17 mouse cellular contexts compared by ENCODE assay signal in the genomic region with DNA sequence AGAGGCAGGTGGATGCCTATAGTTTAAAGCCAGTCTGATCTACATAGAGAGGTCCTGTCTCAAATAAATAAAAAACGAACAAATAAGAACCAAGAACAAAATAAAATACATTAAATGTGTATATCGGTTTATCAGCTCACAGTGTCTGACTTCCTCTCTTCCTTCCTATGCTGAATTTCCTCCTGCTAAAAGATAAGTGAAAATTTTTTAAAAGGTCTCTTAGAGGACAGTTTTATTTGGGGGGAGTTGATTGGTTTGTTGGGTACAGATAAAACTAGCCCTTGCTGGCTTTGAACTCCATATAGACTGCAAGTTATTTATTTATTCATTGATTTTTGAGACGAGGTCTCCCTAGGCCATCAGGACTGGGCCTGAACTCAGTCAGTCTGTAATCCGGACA. TPM values are rescaled to one million over a fixed set of nuclear protein-coding genes. Genes with fewer than 3 reads are reported as not detected.
A peak's percentile ranks its signal among the peaks of the same experiment; 100 is the strongest.
DNase-seq lines count a peak whose midpoint lies in the region; ATAC-seq and TF ChIP-seq lines count a peak whose summit lies in the region.
"Had no signal": no experiment of that assay in that cellular context is flagged by ENCODE, and none has a peak within 500 bp of the region (broad histone marks: within the 10 kb centered on the region; RNA-seq: fewer than 3 reads in every experiment).

No protein-coding gene starts in this region.

- no peaks in the 10 kb centered on the region for H3K27me3 ChIP-seq in hindbrain, embryonic 10.5 days (ENCODE audit: insufficient read depth, poor library complexity, severe bottlenecking)
- no peaks in the 10 kb centered on the region for H3K27me3 ChIP-seq in hindbrain, embryonic 16.5 days (replicated peaks; ENCODE audit: control insufficient read depth, insufficient read depth, low read length)
- H3K27me3 ChIP-seq in neural tube, embryonic 11.5 days (ENCODE audit: control insufficient read depth, insufficient read depth, low read length) = no peaks in the 10 kb centered on the region
- no peaks in the 10 kb centered on the region for H3K27me3 ChIP-seq in liver, embryonic 13.5 days
- no peaks in the 10 kb centered on the region for H3K27me3 ChIP-seq in kidney, adult 2 months (replicated peaks; ENCODE audit: control insufficient read depth, insufficient read depth, low read length)
- H3K27me3 ChIP-seq: embryonic facial prominence, embryonic 13.5 days had no signal

- no peak for DNase-seq in hindbrain, embryonic 10.5 days (ENCODE audit: low spot score)
- DNase-seq in neural tube, embryonic 11.5 days (ENCODE audit: low spot score) = no peak
- DNase-seq in neural tube, embryonic 10.5 days (ENCODE audit: extremely low spot score, low spot score) = no peak
- DNase-seq in liver, embryonic 13.5 days = no peak
- no peak for DNase-seq in kidney, adult 2 months
- DNase-seq in heart, postnatal 4 days = no peak
- DNase-seq: adrenal gland, adult 2 months; cerebellum, adult 11-12 months; heart, postnatal 10 days; kidney, postnatal 10 days; lung, adult 2 months; lung, postnatal 4 days; right cerebral cortex, postnatal 14 days; thymus, postnatal 36 days had no signal

- ATAC-seq in hindbrain, embryonic 16.5 days = no peak
- ATAC-seq in neural tube, embryonic 11.5 days (ENCODE audit: insufficient read depth, low FRiP score, low TSS enrichment) = no peak
- no peak for ATAC-seq in liver, embryonic 13.5 days (ENCODE audit: low read depth)

- H3K4me3 ChIP-seq in hindbrain, embryonic 10.5 days = no peak overlapping the region
- no peak overlapping the region for H3K4me3 ChIP-seq in hindbrain, embryonic 16.5 days (ENCODE audit: low read length)
- no peak overlapping the region for H3K4me3 ChIP-seq in neural tube, embryonic 11.5 days (ENCODE audit: low read depth, low read length)
- no peak overlapping the region for H3K4me3 ChIP-seq in liver, embryonic 13.5 days (replicated peaks)
- no peak overlapping the region for H3K4me3 ChIP-seq in kidney, adult 2 months (ENCODE audit: insufficient read depth, low read depth, low read length)
- H3K4me3 ChIP-seq: embryonic facial prominence, embryonic 13.5 days had no signal

- 79% methylated on average over 4 of the region's 4 CpGs for WGBS in hindbrain, embryonic 10.5 days
- WGBS in hindbrain, embryonic 16.5 days = 81% methylated on average over 4 of the region's 4 CpGs
- WGBS in neural tube, embryonic 11.5 days = 78% methylated on average over 4 of the region's 4 CpGs
- WGBS in liver, embryonic 13.5 days (ENCODE audit: insufficient replicate concordance) = 17% methylated on average over 4 of the region's 4 CpGs
- WGBS in kidney, adult 2 months = 76% methylated on average over 4 of the region's 4 CpGs

- H3K4me1 ChIP-seq in hindbrain, embryonic 10.5 days (replicated peaks) = peaks cover 21% of the 10 kb centered on the region
- no peaks in the 10 kb centered on the region for H3K4me1 ChIP-seq in hindbrain, embryonic 16.5 days (ENCODE audit: control insufficient read depth, insufficient read depth, low read depth, low read length)
- no peaks in the 10 kb centered on the region for H3K4me1 ChIP-seq in neural tube, embryonic 11.5 days (ENCODE audit: control insufficient read depth, insufficient read depth, low read length)
- H3K4me1 ChIP-seq in liver, embryonic 13.5 days (replicated peaks) = peaks cover 40% of the 10 kb centered on the region
- no peaks in the 10 kb centered on the region for H3K4me1 ChIP-seq in kidney, adult 2 months (ENCODE audit: control insufficient read depth, insufficient read depth, low read length)
- H3K4me1 ChIP-seq: embryonic facial prominence, embryonic 13.5 days had no signal

- no peaks in the 10 kb centered on the region for H3K9me3 ChIP-seq in hindbrain, embryonic 10.5 days
- H3K9me3 ChIP-seq in hindbrain, embryonic 16.5 days (ENCODE audit: control insufficient read depth, low read length) = no peaks in the 10 kb centered on the region
- H3K9me3 ChIP-seq in neural tube, embryonic 11.5 days (ENCODE audit: control insufficient read depth, low read length) = no peaks in the 10 kb centered on the region
- H3K9me3 ChIP-seq in liver, embryonic 13.5 days (replicated peaks) = no peaks in the 10 kb centered on the region
- H3K9me3 ChIP-seq: embryonic facial prominence, embryonic 13.5 days had no signal

- no peak for TF ChIP-seq POLR2A in kidney, adult 2 months (IDR thresholded peaks at IDR 0.05; ENCODE audit: low read depth, low read length)

- no peak overlapping the region for H3K4me2 ChIP-seq in hindbrain, embryonic 16.5 days (ENCODE audit: low read length)
- no peak overlapping the region for H3K4me2 ChIP-seq in neural tube, embryonic 11.5 days (ENCODE audit: low read depth)
- H3K4me2 ChIP-seq in liver, embryonic 13.5 days = 0 out of 2 replicates have a peak overlapping the region, but pooled peaks have one; percentile 1
- H3K4me2 ChIP-seq: embryonic facial prominence, embryonic 13.5 days had no signal

- H3K27ac ChIP-seq in hindbrain, embryonic 10.5 days = peak overlapping the region; percentile 80
- H3K27ac ChIP-seq in hindbrain, embryonic 16.5 days (ENCODE audit: low read depth, low read length) = no peak overlapping the region
- peak overlapping the region; percentile 56; the same call in 1 of the 2 replicates for H3K27ac ChIP-seq in neural tube, embryonic 11.5 days (ENCODE audit: low read depth, low read length)
- peak overlapping the region; percentile 61 for H3K27ac ChIP-seq in liver, embryonic 13.5 days
- no peak overlapping the region for H3K27ac ChIP-seq in kidney, adult 2 months (ENCODE audit: insufficient read depth, low read depth, low read length)
- H3K27ac ChIP-seq: embryonic facial prominence, embryonic 13.5 days had no signal

- TF ChIP-seq CTCF in kidney, adult 2 months (conservative IDR thresholded peaks at IDR 0.05; ENCODE audit: insufficient read depth, insufficient read length, low read depth, low read length) = no peak

- H3K36me3 ChIP-seq in hindbrain, embryonic 10.5 days = no peaks in the 10 kb centered on the region
- no peaks in the 10 kb centered on the region for H3K36me3 ChIP-seq in hindbrain, embryonic 16.5 days (ENCODE audit: control insufficient read depth, insufficient read depth, low read length)
- no peaks in the 10 kb centered on the region for H3K36me3 ChIP-seq in neural tube, embryonic 11.5 days (ENCODE audit: control insufficient read depth, insufficient read depth, low read length)
- H3K36me3 ChIP-seq in liver, embryonic 13.5 days = peaks cover 3% of the 10 kb centered on the region; the same call in 1 of the 2 replicates
- H3K36me3 ChIP-seq in kidney, adult 2 months (ENCODE audit: control insufficient read depth, insufficient read depth, low read length) = no peaks in the 10 kb centered on the region
- H3K36me3 ChIP-seq: embryonic facial prominence, embryonic 13.5 days had no signal

- no peak overlapping the region for H3K9ac ChIP-seq in hindbrain, embryonic 16.5 days (ENCODE audit: low read depth, low read length)
- H3K9ac ChIP-seq in neural tube, embryonic 11.5 days (ENCODE audit: low read length) = no peak overlapping the region
- H3K9ac ChIP-seq in liver, embryonic 13.5 days = peak overlapping the region; percentile 33; the same call in 1 of the 2 replicates
- H3K9ac ChIP-seq: embryonic facial prominence, embryonic 13.5 days had no signal

RNA-seq across cellular contexts. Expression of a gene that starts 7.1 kb away (rescaled TPM):
- polyA plus RNA-seq in hindbrain, embryonic 10.5 days (2016; fragmentation: Nextera tagmentation; extraction: Ambion mirVana) = 54.3 and 59.5 TPM in 2 replicates
- polyA plus RNA-seq in hindbrain, embryonic 16.5 days (2015; fragmentation: Nextera tagmentation; extraction: Ambion mirVana) = 74.1 and 78.4 TPM in 2 replicates
- polyA plus RNA-seq in neural tube, embryonic 11.5 days (2014; fragmentation: Nextera tagmentation; extraction: Ambion mirVana) = 47.2 and 60.6 TPM in 2 replicates
- 18.1 and 21.4 TPM in 2 replicates for polyA plus RNA-seq in liver, embryonic 13.5 days (2015; fragmentation: Nextera tagmentation; extraction: Ambion mirVana)
- 161 and 226 TPM in 2 replicates for polyA plus RNA-seq in kidney, adult 2 months (2012; rRNA removed)
- total RNA-seq in heart, postnatal 4 days (2021) = 10 to 100 TPM; 42.4 to 45.9 TPM

RNA-seq across cellular contexts. Expression of a gene that starts 18.2 kb away (rescaled TPM):
- 0.21 and 0.66 TPM in 2 replicates for polyA plus RNA-seq in hindbrain, embryonic 10.5 days (2016; fragmentation: Nextera tagmentation; extraction: Ambion mirVana)
- polyA plus RNA-seq in hindbrain, embryonic 16.5 days (2015; fragmentation: Nextera tagmentation; extraction: Ambion mirVana) = 0.09 and 0.10 TPM in 2 replicates
- polyA plus RNA-seq in neural tube, embryonic 11.5 days (2014; fragmentation: Nextera tagmentation; extraction: Ambion mirVana) = 0.38 and 1.0 TPM in 2 replicates
- 2.5 and 3.0 TPM in 2 replicates for polyA plus RNA-seq in liver, embryonic 13.5 days (2015; fragmentation: Nextera tagmentation; extraction: Ambion mirVana)
- polyA plus RNA-seq in kidney, adult 2 months (2012; rRNA removed) = 2.7 and 4.1 TPM in 2 replicates
- total RNA-seq in heart, postnatal 4 days (2021) = under 1 TPM; 0.68 to 0.74 TPM
- polyA plus RNA-seq: C2C12 had no signal

RNA-seq across cellular contexts. Expression of a gene that starts 32.8 kb away (rescaled TPM):
- polyA plus RNA-seq in hindbrain, embryonic 10.5 days (2016; fragmentation: Nextera tagmentation; extraction: Ambion mirVana) = 60.3 and 61.4 TPM in 2 replicates
- polyA plus RNA-seq in hindbrain, embryonic 16.5 days (2015; fragmentation: Nextera tagmentation; extraction: Ambion mirVana) = 64.7 and 66.8 TPM in 2 replicates
- 62.3 and 62.7 TPM in 2 replicates for polyA plus RNA-seq in neural tube, embryonic 11.5 days (2014; fragmentation: Nextera tagmentation; extraction: Ambion mirVana)
- polyA plus RNA-seq in liver, embryonic 13.5 days (2015; fragmentation: Nextera tagmentation; extraction: Ambion mirVana) = 71.9 and 73.5 TPM in 2 replicates
- 175 and 199 TPM in 2 replicates for polyA plus RNA-seq in kidney, adult 2 months (2012; rRNA removed)
- total RNA-seq in heart, postnatal 4 days (2021) = 10 to 100 TPM; 52.2 to 59.8 TPM

RNA-seq across cellular contexts. Expression of a gene that starts 39.8 kb away (rescaled TPM):
- 171 and 204 TPM in 2 replicates for polyA plus RNA-seq in hindbrain, embryonic 10.5 days (2016; fragmentation: Nextera tagmentation; extraction: Ambion mirVana)
- 98.2 and 103 TPM in 2 replicates for polyA plus RNA-seq in hindbrain, embryonic 16.5 days (2015; fragmentation: Nextera tagmentation; extraction: Ambion mirVana)
- 196 and 201 TPM in 2 replicates for polyA plus RNA-seq in neural tube, embryonic 11.5 days (2014; fragmentation: Nextera tagmentation; extraction: Ambion mirVana)
- polyA plus RNA-seq in liver, embryonic 13.5 days (2015; fragmentation: Nextera tagmentation; extraction: Ambion mirVana) = 88.0 and 109 TPM in 2 replicates
- polyA plus RNA-seq in kidney, adult 2 months (2012; rRNA removed) = 17.7 and 23.3 TPM in 2 replicates
- 10 to 100 TPM; 81.7 to 88.6 TPM for total RNA-seq in heart, postnatal 4 days (2021)

RNA-seq across cellular contexts. Expression of a gene that starts 50.1 kb away (rescaled TPM):
- polyA plus RNA-seq in hindbrain, embryonic 10.5 days (2016; fragmentation: Nextera tagmentation; extraction: Ambion mirVana) = 48.5 and 49.7 TPM in 2 replicates
- 49.4 and 50.1 TPM in 2 replicates for polyA plus RNA-seq in hindbrain, embryonic 16.5 days (2015; fragmentation: Nextera tagmentation; extraction: Ambion mirVana)
- polyA plus RNA-seq in neural tube, embryonic 11.5 days (2014; fragmentation: Nextera tagmentation; extraction: Ambion mirVana) = 34.2 and 36.4 TPM in 2 replicates
- 35.6 and 35.7 TPM in 2 replicates for polyA plus RNA-seq in liver, embryonic 13.5 days (2015; fragmentation: Nextera tagmentation; extraction: Ambion mirVana)
- polyA plus RNA-seq in kidney, adult 2 months (2012; rRNA removed) = 12.9 and 13.4 TPM in 2 replicates
- 1 to 10 TPM; 7.6 to 9.8 TPM for total RNA-seq in heart, postnatal 4 days (2021)

Comparison
In these comparisons a context has a peak if more than half of its experiments do, and no peak if none do; other contexts are left out.
1. H3K27ac ChIP-seq: peak in hindbrain, embryonic 10.5 days (single experiment), neural tube, embryonic 11.5 days (single experiment) and liver, embryonic 13.5 days (single experiment); none in hindbrain, embryonic 16.5 days (single experiment) and kidney, adult 2 months (single experiment).